Mouse (Mus musculus) skeletal muscle tissue, adult 2 months (tissue): ENCODE measurements around the gene Tmem59l.
A peak's percentile ranks its signal among the peaks of the same experiment; 100 is the strongest.
"Not testable (repeated sequence)": the region's sequence is repeated elsewhere in the genome, so short reads cannot be mapped to it uniquely, and the experiment has no call there.

Source experiments
- DNase-seq: peaks from one replicate; pipeline ENCODE4 v3.0.0-alpha.2; 2012; ENCODE audit warnings: low read depth, low spot score

Gene Tmem59l

DNA sequence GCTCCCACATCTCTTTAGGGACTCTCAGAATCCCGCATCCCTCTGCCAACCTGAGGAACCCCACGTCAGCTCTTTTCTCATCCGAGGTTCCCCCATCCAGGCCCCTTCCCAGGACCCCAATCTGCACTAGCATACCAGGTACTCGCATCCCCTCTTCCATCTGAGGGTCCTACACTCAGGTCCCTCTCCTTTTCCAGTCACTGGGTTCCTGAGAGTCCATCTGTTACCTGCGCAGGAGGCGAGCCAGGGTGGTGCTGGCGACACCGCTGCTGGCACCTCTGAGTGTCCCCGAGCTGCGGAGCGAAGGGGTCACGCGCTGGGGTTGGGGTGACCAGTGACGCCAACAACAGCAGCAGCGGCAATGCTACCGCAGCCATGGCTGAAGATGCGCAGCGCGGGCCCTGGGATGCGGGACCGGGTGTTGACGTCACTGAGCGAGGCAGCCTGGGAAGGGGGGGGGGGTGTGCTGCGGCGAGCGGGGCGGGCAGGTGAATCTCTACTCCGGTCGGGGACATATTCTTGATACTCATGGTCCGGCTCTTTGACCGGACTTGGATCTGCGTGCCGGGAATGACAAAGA is at the start of gene Tmem59l:
Gene Tmem59l (minus strand): TSS at position 418 of the 580 bp plus-strand sequence.
- DNase-seq: no peak

DNA sequence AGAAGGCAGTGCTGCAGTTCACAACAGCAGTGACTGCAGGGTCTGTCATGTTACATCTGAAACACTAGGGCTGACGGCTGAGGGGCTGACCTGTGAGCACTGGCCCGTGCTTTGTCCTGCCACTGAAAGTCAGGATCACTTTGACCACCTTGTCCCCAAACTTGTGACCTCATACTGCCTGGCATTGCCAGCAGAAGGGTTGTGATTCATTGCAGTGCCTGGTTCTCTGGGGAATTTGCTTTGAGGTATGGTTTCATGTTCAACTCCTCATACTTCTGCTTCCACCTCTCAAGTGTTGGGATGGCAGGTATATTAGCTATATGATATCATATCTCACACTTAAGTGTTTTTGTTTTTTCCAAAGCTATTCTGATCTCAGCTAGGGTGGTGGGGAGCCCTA is 48.5 kb upstream of the Tmem59l start:
- DNase-seq: no peak

DNA sequence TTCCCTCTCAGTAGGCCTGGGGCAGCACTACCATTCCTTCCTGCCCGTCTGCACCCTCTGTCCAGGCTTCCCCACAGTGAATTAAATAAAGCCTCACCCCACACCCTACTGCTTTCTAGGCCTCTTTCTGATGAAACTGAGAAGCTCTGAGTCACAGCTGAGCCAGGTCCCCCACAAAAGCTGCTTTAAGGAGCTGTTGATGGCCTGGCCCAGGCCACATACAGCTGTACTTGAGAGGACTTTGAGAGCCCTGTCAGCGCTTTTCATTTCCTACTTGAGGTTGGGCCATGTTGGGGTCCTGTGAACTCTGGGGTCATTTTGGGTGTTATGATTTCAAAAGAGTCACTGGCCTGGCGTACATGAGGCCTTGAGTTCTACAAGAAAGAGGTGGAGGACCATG is 48.1 kb upstream of the Tmem59l start:
- DNase-seq: no peak

DNA sequence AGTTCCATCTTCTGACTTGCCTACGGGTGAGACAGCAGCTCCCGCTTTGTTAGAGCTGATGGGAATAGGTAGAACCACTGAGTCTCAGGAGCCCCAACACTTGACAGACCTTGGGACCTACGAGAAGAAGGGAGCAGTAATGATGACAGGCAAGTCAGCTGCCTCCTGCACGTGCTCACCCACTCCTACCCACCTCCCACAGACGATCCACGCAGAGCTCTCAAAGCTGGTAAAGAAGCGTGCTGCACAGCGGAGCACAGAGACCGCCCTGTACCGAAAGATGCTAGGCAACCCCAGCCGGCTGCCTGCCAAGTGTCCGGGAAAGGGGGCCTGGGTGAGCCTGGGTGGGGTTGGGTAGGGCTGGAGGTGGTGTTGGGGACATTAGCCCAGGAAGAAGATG is 47.1 kb upstream of the Tmem59l start:
- DNase-seq: no peak

DNA sequence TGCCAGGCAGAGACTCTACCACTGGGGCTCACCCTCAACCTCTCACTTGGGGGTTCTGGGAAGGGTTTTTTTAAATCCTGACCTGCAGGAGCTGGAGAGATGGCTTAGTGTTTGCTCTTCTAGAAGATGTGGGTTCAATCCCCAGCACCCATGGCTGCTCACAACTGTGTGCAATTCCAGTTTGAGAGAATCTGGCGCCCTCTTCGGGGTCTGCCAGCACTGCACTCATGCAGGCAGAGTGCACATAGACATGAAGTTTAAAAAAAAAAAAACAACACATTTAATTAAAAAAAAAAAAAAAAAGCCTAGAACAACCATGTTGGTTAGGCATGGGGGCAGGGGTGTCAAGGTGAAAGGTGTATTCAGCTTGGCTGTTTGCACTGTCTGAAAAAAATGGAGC is 43.2 kb upstream of the Tmem59l start:
- DNase-seq: no peak

DNA sequence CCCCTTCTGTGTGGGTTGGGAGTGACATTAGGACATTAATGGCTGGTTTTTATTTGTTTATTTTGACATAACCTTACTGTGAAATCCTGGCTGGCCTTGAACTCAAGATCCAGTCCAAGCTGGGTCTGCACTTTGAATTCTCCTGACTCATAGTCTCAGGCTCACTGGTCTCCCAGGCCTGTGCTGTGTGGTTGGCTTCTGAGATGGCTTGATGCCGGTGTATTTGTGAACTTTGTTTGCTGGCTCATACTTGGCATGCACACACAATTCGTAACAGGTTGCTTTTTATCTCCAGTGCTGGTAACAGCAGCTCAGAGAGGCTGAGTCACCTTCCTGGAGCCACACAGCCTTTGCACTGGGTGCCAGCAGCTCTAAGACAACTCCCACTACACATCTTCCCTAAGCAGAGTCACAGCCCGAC is 42.6 kb upstream of the Tmem59l start:
- DNase-seq: no peak

DNA sequence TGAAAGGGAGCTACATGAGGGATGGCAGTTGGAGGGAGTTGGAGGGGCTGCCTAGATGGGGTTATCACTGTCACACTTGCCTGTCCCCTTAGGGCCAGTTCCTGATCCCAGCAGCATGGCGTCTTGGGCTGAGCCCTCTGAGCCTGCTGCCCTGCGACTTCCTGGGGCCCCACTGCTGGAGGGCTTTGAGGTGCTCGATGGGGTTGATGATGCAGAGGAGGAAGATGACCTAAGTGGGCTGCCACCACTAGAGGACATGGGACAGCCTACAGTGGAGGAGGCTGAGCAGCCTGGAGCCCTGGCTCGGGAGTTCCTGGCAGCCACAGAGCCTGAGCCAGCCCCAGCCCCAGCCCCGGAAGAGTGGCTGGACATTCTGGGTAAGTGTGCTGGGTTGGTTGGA is 42.1 kb upstream of the Tmem59l start:
- no peak for DNase-seq

DNA sequence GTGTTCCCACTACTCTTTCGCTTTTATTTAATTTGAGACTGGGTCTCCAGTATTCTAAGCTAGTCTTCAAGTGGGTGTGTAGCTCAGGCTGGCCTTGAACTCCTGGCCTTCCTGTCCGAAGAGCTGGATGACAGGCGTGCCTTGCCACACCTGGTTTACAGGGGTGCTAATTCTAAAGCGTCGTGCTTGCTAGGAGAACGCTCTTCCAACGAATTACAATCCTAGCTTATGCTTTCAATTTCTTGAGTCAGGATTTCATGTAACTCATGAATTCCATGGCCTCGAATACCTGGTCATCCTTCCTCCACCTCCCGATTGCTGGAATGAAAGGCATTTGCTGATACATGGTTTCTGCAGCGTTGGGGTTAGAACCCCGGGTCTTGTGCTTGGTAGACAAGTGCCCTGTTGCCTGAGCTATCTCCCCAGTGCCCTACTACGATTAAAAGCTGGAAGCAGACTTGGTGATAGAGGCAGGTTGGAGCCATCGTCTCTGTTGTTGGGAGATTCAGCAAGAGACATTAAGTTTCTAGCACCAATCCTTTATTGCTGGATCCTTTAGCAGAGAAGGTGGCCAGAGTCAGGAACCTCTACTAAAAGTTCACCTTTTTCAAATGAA is 41.1 kb upstream of the Tmem59l start:
- DNase-seq: no peak

DNA sequence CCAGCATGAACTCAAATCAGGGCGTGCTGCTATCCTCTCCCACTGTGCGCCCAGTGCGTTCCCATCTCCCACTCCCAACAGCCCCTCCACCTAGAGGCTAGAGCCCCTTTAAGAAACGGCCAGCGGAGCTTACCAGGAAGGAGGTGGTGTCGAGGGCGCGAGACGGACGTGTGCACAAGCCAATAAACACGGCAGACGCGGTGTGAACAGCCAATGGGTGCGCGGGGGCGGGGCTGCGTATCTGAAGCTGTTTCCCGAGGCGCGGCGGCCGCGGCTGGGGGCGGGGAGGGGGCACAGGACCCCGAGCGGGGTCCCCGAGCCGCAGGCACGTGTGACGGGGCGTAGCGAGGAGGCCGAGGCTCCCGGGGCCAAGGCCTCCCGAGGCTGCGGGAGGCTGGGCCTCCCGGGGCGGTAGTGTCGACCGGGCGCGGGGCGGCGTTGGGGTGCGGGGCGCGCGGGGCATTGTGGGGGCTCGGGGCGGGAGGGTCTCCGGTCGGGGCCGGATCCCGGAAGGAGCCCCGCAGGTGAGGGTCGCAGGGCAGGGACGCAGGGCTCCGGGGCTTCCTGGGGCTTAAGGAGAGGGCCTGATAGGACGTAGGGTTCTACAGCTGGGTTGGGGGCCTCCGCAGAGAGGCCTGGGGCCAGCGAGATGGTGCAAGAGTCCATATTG is 40.5 kb upstream of the Tmem59l start, which contains the start of the genes Fkbp8 and Kxd1:
Gene Fkbp8 (plus strand): TSS at position 213 of the 670 bp plus-strand sequence.
Gene Kxd1 (minus strand): TSS at position 445 of the 670 bp plus-strand sequence.
- peak; percentile 93 for DNase-seq

DNA sequence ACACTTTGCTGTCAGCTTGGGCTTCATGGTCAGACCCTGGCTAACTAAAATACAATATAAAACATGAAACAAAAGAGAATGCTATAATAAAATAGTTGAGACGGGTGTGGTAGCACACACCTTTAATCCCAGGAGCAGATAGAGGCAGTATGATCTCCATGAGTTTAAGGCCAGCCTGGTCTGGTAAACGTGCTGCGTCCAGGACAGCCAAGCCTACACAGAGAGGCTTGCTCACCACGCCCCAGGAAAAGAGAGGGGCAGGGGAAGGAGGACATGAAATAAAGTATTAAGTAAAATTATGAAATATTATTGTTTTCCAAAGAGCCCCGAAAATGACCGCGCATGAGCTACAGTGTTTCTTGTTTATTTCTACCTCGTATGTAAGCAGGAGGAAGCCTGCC is 40.0 kb upstream of the Tmem59l start:
- DNase-seq: no peak

DNA sequence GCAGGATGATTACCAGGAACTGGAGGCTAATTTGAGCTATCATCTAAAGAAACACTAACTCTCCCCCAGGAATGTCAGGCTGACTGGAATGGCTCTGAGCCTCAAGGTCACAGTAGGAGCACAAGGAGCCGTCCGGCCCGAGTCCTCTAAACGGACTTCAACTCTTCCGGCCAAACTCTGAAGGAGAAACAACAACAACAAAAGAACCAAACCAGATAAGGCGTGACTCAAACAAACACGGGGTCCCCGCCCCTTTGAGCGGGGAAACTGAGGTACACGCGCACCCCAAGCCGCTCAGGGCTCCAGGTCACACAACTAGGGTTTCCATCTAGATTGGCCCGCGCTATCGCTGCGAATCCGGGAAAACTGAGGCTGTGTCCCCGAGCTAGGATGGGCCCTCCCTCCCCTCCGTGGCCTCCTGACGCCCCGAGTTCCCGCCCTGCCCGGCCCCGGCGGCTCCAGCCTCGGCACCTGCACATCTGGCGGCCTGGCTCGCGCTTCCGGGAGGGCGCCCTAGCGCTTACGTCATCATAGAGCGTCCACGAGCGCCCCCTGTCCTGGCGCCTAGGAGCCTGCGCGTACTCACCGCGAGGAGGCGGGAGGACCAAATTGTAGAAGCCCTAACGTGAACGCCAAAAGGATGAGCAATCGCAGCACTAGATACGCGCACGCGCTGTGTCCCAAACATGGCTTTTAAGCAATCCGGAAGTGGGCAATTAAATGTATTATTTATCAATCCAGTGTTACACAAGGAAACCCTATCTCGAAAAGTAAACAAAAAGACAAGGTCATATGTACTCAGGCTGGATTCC is 35.6 kb upstream of the Tmem59l start:
- DNase-seq: peak; percentile 97

DNA sequence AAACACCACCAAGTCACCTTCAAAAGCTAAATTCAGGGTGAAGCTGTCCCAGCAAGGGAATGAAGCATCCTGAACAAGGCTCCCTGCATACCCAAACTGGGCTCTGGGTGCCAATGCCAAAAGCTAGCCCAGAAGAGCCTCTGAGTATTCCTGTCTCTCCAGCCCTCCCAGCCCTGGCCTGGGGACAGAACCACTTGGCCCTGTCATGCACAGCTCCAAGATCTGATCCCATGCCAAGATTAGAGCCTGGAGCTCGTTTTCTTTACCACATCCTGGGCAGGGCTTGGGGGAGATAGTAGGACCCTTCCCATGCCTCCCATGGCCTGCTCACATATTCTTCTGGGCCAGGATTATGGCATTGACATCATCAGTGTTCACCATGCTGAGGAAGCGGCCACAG is 32.4 kb upstream of the Tmem59l start:
- DNase-seq: no peak

DNA sequence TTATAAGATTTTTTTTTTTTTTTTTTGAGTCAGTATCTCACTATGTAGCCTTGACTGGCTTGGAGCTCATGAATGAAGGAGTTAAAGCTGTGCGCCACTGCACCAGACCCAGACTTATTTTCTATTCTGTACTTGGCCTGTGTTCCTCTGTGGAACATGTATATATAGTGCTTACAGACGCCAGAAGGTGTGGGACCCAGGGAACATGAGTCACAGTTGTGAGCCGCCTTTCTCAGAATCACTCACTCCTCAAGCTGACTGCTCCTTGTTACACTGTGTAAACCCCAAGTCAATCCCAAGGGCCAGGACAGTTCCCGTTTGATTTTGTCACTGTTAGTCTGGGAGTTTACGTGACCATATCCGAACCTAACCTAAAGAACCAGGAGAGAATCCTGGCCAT is 31.9 kb upstream of the Tmem59l start:
- DNase-seq: no peak

DNA sequence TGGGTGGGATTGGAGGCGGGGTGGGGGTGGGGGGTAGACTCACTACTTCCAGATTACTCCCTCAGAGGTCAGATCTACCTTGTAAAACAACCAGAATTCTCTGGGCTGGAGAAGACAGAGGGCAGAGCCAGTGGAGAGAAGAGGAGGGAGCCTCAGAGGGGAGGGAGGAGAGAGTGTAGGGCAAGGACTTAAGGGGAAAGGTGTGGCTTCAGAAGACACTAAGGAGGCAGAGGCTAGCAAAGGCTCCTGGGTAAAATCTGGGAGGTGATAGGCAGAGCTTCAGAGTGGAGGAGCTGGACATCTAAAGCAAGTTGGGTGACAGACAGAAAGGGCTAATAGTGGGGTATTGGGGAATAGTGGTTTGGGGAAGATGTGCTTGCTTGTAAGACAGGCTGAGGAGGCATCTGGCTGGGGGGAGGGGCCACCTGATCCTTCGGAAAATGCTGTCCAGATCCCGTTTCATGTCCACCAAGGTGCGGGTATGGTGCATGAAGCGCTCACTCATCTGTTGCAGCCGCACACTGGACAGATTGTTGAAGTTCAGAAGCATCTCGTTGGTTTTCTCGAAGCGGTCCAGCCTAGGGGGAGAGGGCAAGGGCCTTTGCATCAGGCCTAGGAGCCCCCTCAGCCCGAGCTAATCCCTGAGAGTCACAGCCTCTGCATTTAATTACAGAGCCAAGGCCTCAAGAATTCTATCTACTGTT is 30.9 kb upstream of the Tmem59l start:
- DNase-seq: no peak

DNA sequence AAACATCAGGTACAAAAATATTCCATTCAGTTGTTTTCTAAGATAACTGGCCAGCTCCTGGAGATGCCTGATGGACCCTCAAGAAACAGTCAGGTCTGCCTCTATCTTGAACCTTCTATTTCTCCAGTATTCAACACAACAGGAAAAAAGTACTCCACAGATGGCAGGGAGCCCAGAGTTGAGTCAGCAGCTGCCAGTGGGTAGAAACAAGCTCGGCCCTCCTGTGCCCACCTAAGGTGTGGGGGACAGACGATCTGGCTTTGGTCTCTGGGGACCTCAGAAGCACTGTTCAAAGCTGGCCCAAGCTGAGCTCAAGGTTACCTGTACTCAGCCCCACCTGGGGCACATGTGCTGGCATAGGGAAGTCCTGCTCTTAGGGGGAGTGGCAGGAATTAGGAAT is 26.3 kb upstream of the Tmem59l start:
- DNase-seq: no peak

DNA sequence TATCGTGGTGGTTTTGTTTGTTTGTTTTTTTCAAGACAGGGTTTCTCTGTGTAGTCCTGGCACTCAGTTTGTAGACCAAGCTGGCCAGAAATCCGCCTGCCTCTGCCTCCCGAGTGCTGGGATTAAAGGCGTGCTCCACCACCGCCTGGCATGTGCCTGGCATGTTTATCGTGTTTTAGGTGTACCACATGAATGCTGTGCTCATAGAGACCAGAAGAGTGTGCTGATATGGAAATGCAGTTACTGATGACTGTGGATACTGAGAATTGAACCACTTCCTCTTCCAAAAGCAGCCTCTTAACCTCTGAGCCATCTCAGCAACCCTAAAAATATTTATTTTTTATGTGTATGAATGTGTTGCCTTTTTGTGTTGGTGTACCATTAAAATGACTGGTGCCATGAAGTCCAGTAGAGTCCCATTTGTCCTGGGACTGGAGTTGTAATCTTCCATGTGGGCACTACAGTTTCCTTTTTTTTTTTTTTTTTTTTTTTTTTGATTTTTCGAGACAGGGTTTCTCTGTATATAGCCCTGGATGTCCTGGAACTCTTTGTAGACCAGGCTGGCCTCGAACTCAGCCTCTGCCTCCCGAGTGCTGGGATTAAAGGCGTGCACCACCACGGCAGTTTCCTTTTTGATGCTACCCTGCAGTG is 25.2 kb upstream of the Tmem59l start:
- no peak for DNase-seq

DNA sequence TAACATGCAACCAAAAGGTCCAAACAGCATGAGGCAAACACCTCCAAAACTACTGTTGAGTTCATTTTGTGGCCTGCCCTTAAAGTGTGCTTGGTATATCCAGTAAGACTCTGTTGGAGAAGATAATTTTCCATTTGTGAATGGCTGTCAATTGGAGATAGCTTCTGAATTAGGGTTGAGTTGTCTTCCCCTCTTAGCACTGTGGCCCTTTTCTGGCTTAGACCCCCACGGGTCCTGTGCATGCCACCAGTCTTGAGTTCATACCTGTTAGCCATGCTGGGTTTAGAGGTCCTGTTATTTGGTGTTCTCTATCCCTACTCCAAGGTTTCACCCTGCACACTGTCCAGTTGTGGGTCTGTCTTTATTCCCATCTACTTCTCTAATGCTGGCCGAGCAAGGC is 24.6 kb upstream of the Tmem59l start:
- DNase-seq: no peak

DNA sequence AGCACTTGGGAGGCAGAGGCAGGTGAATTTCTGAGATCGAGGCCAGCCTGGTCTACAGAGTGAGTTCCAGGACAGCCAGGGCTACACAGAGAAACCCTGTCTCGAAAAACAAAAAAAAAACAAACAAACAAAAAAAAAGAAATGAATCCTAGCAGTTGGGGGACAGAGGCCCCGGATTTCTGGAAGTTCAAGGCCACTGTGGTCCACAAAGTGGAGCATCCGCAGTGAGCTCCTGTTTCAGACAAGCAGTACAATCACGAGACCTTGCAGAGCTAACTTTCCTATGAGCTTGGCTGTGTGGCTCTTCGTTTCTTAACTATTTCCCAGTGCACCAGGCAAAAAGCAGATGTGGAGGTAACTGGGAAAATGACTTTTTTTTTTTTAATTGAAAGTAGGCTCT is 24.0 kb upstream of the Tmem59l start:
- not testable (repeated sequence) for DNase-seq

DNA sequence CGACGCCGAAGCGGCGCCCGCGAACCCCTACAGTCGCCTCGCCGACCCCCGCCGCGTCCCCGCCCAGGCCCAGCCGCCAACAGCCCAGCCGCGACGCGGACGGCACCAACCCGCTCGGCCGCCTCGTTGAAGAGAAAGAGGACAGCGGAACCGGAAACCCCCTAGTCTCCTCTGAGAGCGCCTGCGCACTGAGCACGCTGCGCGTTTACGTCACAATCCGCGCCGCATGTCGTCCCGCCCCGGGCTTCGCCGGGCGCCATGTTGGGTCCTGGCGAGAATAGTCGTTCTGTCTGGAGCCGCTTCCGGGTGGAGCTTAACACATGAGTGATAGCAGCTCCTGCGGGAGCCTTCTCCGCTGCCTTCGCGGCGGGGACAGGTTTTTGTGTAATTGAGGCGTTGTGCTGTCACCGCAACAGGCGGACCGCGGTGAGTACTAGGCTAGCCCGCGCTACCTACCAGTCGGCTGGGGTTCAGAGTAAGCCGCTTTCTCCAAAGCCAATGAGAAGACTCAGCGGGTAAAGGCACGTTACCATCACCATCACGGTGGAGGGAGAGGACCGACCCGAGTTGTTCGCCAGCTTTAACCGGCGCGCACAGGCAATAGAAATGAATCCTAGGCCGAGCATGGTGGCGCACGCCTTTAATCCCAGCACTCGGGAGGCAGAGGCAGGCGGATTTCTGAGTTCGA is 23.2 kb upstream of the Tmem59l start, which contains the start of gene Uba52:
Gene Uba52 (minus strand): TSS at position 574 of the 688 bp plus-strand sequence.
- DNase-seq: peak; percentile 96

DNA sequence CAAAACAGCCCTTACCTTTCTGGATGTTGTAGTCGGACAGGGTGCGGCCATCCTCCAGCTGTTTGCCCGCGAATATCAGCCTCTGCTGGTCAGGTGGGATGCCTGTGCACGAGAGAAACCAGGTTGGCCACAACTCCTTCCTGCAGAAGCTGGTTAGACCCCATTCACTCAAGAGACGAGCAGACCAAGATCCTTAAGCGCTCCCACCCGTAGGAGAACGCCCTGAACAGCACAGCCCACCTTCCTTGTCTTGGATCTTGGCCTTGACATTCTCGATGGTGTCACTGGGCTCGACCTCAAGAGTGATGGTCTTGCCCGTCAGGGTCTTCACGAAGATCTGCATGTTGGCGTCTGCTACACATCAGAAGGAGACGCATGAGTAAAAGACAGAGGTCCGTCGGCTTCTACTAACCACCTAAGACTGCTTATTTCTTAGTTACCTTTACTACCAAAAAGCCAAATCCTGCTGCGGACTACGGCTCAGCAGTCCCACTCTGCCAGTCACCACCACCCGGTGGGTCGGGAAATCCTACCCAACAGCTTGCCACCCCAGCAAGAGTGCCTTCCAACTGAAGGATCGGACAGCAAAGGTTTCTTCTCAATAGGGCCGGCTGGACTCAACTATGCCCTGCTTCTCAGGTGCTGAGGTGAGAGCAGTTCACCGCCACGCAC is 22.3 kb upstream of the Tmem59l start:
- DNase-seq: no peak
